Mouse (Mus musculus) hindbrain, postnatal 0 days (tissue): ENCODE measurements around the gene Pafah2. TPM values are rescaled to one million over a fixed set of nuclear protein-coding genes. Genes with fewer than 3 reads are reported as not detected.

Experiments
- ATAC-seq: fragments of 200-750 bp; cut with Nextera tagmentation; 2 replicates; pipeline ENCODE4 v1.8.0; 2017; ENCODE audit warnings: mild to moderate bottlenecking, moderate TSS enrichment, moderate library complexity
- DNase-seq: peaks from one replicate; pipeline ENCODE4 v3.0.0-alpha.2; 2015; ENCODE audit warnings: low spot score
- H3K27ac ChIP-seq: fragments of 300-500 bp; sonication (generic); 2 replicates; pipeline ENCODE4 v1.5.1; 2014; ENCODE audit warnings: mild to moderate bottlenecking
- H3K27me3 ChIP-seq: fragments of 300-500 bp; sonication (generic); 2 replicates; pipeline ENCODE4 v1.6.1; 2014; ENCODE audit warnings: low read length, mixed read lengths; ENCODE audit not compliant: insufficient read depth
- H3K36me3 ChIP-seq: fragments of 300-500 bp; sonication (generic); 2 replicates; pipeline ENCODE4 v1.6.1; 2014; ENCODE audit warnings: low read length, mixed read lengths; ENCODE audit not compliant: insufficient read depth
- H3K4me1 ChIP-seq: fragments of 300-500 bp; sonication (generic); 2 replicates; pipeline ENCODE4 v1.6.1; 2014; ENCODE audit warnings: antibody characterized with exemption, low read length, mixed read lengths; ENCODE audit not compliant: insufficient read depth
- H3K4me2 ChIP-seq: fragments of 300-500 bp; sonication (generic); 2 replicates; pipeline ENCODE4 v1.6.1; 2014; ENCODE audit warnings: low read depth, mild to moderate bottlenecking, low read length, moderate library complexity, mixed read lengths
- H3K4me3 ChIP-seq: fragments of 300-500 bp; sonication (generic); 2 replicates; pipeline ENCODE4 v1.5.1; 2014; ENCODE audit warnings: low read length
- H3K9ac ChIP-seq: fragments of 300-500 bp; sonication (generic); replicated peaks from 2 replicates; pipeline ENCODE4 v1.6.1; 2014; ENCODE audit warnings: mild to moderate bottlenecking, low read length, moderate library complexity, mixed read lengths
- H3K9me3 ChIP-seq: fragments of 300-500 bp; sonication (generic); 2 replicates; pipeline ENCODE4 v1.6.1; 2016; ENCODE audit warnings: low read length, mixed read lengths
- CTCF ChIP-seq: IDR thresholded peaks from 2 replicates; pipeline ENCODE4 v1.5.1; 2016; ENCODE audit warnings: antibody characterized with exemption, control low read depth, low read depth
- WGBS: fragments of 180-500 bp; shearing (Covaris S2); extraction: QIAGEN DNeasy Blood & Tissue Kit; methylation state at CpG from one replicate; pipeline ENCODE4 v1.1.7; 2014; 5-methylcytosine and 5-hydroxymethylcytosine counted together
- polyA plus RNA-seq: library from polyadenylated mRNA; unstranded; fragments of >200 nt; fragmentation: Nextera tagmentation; extraction: Ambion mirVana; gene quantifications from 2 replicates; pipeline ENCODE4 v1.2.1, GENCODE M21; 2015
- total RNA-seq: library from RNA; depleted of rRNA; stranded (reverse); fragments of >200 nt; gene quantifications from 2 replicates; pipeline ENCODE4 v1.2.3, GENCODE M21; 2014

The Pafah2 gene
- total and polyA plus RNA-seq, 2 experiments from 2014 or later = 6.7 to 17.9 TPM

DNA sequence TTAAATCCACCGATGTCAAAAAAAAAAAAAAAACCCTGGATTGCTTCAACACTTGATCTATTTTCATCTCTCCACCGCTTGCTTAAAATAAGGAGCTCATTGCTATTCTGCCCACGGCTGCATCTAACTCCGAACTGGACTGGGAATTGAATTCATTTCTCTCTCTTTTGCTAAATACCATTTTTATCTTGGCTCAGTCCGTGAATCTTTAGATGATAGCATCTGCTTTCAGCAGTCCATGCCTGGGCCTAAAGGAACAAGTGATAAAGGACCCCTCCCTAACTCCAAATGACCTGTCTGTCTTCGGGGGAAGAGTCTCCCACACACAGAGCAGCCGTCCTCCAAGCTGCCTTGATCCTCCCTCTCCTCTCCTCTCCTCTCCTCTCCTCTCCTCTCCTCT lies 48.8 kb downstream of the Pafah2 start:
- no peak overlapping the region for H3K4me2 ChIP-seq
- no peaks in the 10 kb centered on the region for H3K27me3 ChIP-seq
- no peak for ATAC-seq
- H3K9me3 ChIP-seq = no peaks in the 10 kb centered on the region
- DNase-seq = peak; percentile 66
- H3K36me3 ChIP-seq = no peaks in the 10 kb centered on the region
- WGBS = 38% methylated on average over 7 of the region's 7 CpGs
- no peak overlapping the region for H3K27ac ChIP-seq
- H3K9ac ChIP-seq = no peak overlapping the region
- H3K4me1 ChIP-seq = peaks cover 16% of the 10 kb centered on the region
- H3K4me3 ChIP-seq = no peak overlapping the region
- TF ChIP-seq CTCF = no peak

DNA sequence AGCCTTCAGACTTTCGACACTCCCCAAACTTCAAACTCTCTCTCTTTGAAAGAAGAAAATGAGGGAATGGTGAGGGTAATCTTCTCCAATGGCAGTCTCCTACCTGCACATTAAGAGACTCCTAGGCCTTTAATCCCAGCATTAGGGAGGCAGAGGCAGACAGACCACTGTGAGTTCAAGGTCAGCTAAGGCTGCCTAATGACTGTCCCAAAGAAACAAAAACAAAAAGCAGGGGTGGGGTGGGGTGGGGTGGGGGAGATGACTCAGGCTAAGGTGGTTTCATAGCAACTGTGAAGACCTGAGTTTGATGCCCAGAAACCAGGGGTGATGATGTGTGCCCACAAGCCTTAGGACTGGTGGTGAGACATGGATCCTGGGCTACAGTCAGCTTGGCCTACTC lies 49.4 kb downstream of the Pafah2 start:
- Histone ChIP-seq H3K27me3 (no peaks in the 10 kb centered on the region), H3K9me3 (no peaks in the 10 kb centered on the region), H3K9ac (no peak overlapping the region), H3K4me2 (no peak overlapping the region), H3K4me1 (peaks cover 21% of the 10 kb centered on the region), H3K36me3 (no peaks in the 10 kb centered on the region), H3K4me3 (no peak overlapping the region), H3K27ac (peak overlapping the region; percentile 20; the same call in 1 of the 2 replicates)
- no peak for ATAC-seq
- no peak for DNase-seq
- TF ChIP-seq CTCF = no peak
- WGBS = 55% methylated on average over 1 of the region's 1 CpGs

DNA sequence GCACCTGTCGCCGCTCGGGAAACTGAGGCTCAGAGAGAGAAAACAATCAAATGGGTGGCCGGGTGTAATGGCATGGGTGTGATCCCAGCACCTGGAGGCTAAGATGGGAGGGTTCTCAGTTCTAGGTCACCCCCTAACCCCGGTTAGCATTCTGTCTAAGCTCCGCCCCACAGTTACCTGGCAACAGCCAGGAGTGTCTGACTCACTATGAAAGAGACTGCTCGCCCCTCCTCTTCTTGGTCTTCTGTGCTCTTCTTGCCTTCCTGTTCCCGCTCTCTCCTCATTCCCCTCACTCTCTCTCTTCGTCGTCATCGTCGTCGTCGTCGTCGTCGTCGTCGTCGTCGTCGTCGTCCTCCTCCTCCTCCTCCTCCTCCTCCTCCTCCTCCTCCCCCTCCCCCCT lies 51.8 kb downstream of the Pafah2 start:
- Histone ChIP-seq H3K4me2 (no peak overlapping the region), H3K4me1 (peaks cover 28% of the 10 kb centered on the region), H3K27ac (no peak overlapping the region), H3K9me3 (no peaks in the 10 kb centered on the region), H3K36me3 (no peaks in the 10 kb centered on the region), H3K27me3 (no peaks in the 10 kb centered on the region), H3K9ac (no peak overlapping the region), H3K4me3 (no peak overlapping the region)
- 54% methylated on average over 23 of the region's 23 CpGs for WGBS
- no peak for TF ChIP-seq CTCF
- DNase-seq (no peak), ATAC-seq (0 out of 2 replicates have a peak, but pooled peaks have one; percentile 42)

DNA sequence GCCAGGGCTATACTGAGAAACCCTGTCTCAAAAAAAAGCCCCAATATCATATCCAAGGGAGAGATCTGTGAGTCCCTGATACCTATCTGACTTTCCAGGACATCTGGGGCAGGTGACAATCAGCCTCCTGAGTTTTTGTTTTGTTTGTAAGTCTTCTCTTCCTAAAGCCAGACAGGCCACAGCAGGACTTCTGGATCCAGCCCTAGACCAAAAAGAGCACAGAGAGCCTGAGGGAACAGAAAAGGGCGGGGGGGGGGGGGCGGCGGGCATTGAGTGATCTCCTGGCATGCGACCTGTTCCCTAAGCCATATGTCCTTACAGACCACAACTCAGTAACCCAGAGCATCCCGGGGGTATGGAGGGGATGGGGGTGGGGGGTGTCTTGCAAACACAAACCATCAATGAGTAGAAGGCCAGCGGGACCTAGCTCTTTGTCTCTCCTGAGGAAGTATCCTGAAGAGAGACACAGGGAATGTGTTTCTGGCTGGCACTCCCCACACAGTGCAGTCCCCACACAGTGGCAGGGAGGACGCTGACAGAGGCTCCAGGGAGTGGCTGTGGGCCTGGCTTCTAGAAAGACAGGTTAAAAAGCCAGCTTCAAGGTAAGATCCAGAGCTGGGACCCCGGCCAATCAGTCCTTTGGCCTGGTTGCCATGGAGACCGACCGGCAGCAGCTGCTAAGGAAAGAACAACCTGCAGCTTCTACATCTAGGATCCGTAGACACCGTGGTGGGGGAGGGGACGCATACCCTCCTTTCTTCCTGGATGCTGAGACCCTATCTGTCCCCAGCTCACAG lies 53.7 kb downstream of the Pafah2 start:
- WGBS = 17% methylated on average over 13 of the region's 13 CpGs
- H3K4me1 ChIP-seq = peaks cover 28% of the 10 kb centered on the region

DNA sequence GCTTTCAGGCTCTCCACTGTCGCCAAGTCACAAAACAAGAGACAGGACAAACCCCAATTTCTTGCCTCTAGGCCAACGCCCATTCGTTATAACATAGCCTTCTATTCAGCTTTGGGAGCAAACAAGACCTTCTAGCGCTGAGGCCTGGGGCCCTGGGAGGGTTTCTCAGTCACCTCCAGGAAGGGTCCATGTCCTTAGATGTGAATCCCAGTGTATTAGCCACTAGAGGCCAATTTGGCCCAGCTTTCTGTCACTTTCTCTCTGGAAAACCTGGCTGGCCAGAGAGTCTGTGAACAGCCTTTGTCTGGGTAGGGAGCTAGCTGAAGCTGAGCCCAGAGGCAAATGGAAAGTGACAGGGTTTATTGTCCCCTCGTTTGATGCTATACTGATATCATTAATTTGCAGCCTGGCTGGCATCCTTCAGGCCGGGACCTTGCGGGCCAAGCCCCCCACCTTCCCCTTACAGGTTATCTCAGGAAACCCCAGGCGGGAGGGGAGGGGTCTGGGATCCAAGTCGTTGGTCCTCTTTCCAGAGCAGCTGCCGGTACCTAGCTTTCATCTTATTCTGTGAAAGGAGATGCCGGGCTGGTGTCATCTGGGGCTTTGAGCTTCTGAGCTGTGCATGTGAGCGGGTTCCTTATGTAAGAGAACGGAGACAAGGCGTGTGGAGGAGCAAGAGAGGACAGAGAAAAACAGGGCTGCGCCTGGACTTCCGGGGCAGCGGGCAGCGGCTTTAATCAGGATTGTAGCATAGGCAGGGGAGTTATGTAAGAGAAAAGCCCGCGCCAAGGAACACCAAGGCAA lies 54.5 kb downstream of the Pafah2 start:
- Histone ChIP-seq H3K36me3 (no peaks in the 10 kb centered on the region), H3K27me3 (no peaks in the 10 kb centered on the region), H3K4me1 (peaks cover 28% of the 10 kb centered on the region), H3K4me2 (peak overlapping the region; percentile 16), H3K4me3 (no peak overlapping the region), H3K9me3 (no peaks in the 10 kb centered on the region), H3K27ac (peak overlapping the region; percentile 93), H3K9ac (peak overlapping the region; percentile 33; the same call in 1 of the 2 replicates)
- ATAC-seq (peak; percentile 57), DNase-seq (peak; percentile 63)
- WGBS = 12% methylated on average over 20 of the region's 20 CpGs
- TF ChIP-seq CTCF = no peak

More for the DNA sequence above, 53.7 kb downstream of the Pafah2 start:
- Histone ChIP-seq H3K27ac (peak overlapping the region; percentile 93), H3K9me3 (no peaks in the 10 kb centered on the region), H3K9ac (peak overlapping the region; percentile 33; the same call in 1 of the 2 replicates), H3K4me2 (peak overlapping the region; percentile 16), H3K36me3 (no peaks in the 10 kb centered on the region), H3K4me3 (no peak overlapping the region), H3K27me3 (no peaks in the 10 kb centered on the region)
- peak; percentile 71 for ATAC-seq
- peak; percentile 90 for DNase-seq
- TF ChIP-seq CTCF = no peak

DNA sequence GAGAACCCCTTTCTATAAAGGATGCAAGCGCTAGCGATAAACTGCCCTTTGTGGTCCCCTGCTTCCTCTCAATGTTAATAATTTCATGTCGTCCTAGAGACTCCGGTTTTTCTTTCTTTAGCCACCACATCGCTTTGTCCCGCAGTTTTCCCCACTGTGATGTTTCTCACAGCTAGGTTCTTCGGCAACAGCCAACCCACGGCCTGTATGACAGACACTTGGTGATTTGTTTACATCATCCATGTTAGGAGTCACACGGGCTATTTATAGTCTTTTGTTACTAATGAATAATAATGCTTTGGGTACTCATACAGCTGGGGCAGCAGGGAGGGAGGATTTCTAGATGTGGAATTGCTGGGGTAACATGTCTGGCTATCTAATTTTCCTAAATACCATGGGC lies 55.4 kb downstream of the Pafah2 start:
- no peak for TF ChIP-seq CTCF
- H3K4me2 ChIP-seq = peak overlapping the region; percentile 16; the same call in 1 of the 2 replicates

More for the DNA sequence above, 55.4 kb downstream of the Pafah2 start:
- Histone ChIP-seq H3K27me3 (no peaks in the 10 kb centered on the region), H3K36me3 (no peaks in the 10 kb centered on the region), H3K4me1 (peaks cover 25% of the 10 kb centered on the region), H3K27ac (peak overlapping the region; percentile 93; the same call in 1 of the 2 replicates), H3K9me3 (no peaks in the 10 kb centered on the region), H3K9ac (no peak overlapping the region), H3K4me3 (no peak overlapping the region)
- no peak for ATAC-seq
- DNase-seq = no peak
- 33% methylated on average over 9 of the region's 9 CpGs for WGBS
